Mouse (Mus musculus) spleen, adult 2 months (tissue): ENCODE measurements around the gene Tomm6.

Experiments
- CTCF ChIP-seq: fragments of 200-500 bp; IDR thresholded peaks from 2 replicates; pipeline ENCODE4 v1.5.1; 2011; ENCODE audit warnings: mild to moderate bottlenecking, inconsistent platforms; ENCODE audit not compliant: insufficient read depth, insufficient read length, insufficient replicate concordance; ENCODE audit errors: extremely low read depth
- POLR2A ChIP-seq: fragments of 200-500 bp; IDR thresholded peaks from 2 replicates; pipeline ENCODE4 v1.6.1; 2011; ENCODE audit warnings: low read depth, low read length, inconsistent platforms

GRCm38 (mm10) chr17:47736856-47737255 is 48.7 kb upstream of the Tomm6 start, which contains the start of gene Tfeb:
- TF ChIP-seq POLR2A: peak; percentile 54
- TF ChIP-seq CTCF: peak; percentile 93
